In genomic region chr10:121475672-121476146, GRCm38 (mm10) we compare ENCODE assay signal across 8 mouse cellular contexts. TPM values are rescaled to one million over a fixed set of nuclear protein-coding genes. Genes with fewer than 3 reads are reported as not detected.
DNase-seq lines count a peak whose midpoint lies in the region; ATAC-seq lines count a peak whose summit lies in the region.

No protein-coding gene starts in this region.

- peak; percentile 59 for ATAC-seq in heart, embryonic 11.5 days (replicated peaks; ENCODE audit: insufficient number of reproducible peaks, low FRiP score, low TSS enrichment)
- ATAC-seq in kidney, embryonic 14.5 days (ENCODE audit: low FRiP score, low TSS enrichment) = no peak; the same call in 1 of the 2 replicates

- H3K4me1 ChIP-seq in heart, embryonic 11.5 days (ENCODE audit: control insufficient read depth, insufficient read depth, low read length) = peaks cover 42% of the 10 kb centered on the region
- peaks cover 25% of the 10 kb centered on the region for H3K4me1 ChIP-seq in kidney, embryonic 14.5 days (ENCODE audit: control insufficient read depth, insufficient read depth, low read length)

- H3K27me3 ChIP-seq in heart, embryonic 11.5 days (ENCODE audit: control insufficient read depth, insufficient read depth, low read length) = no peaks in the 10 kb centered on the region
- no peaks in the 10 kb centered on the region for H3K27me3 ChIP-seq in kidney, embryonic 14.5 days (ENCODE audit: control insufficient read depth, insufficient read depth, low read length)

- peak overlapping the region; percentile 85 for H3K27ac ChIP-seq in heart, embryonic 11.5 days (ENCODE audit: low read depth, low read length)
- H3K27ac ChIP-seq in kidney, embryonic 14.5 days (ENCODE audit: low read depth, low read length) = peak overlapping the region; percentile 57; the same call in 1 of the 2 replicates

- WGBS in heart, embryonic 11.5 days (ENCODE audit: insufficient replicate concordance) = under 1% methylated on average over 45 of the region's 45 CpGs
- under 1% methylated on average over 42 of the region's 45 CpGs for WGBS in kidney, embryonic 14.5 days

- H3K9ac ChIP-seq in heart, embryonic 11.5 days (ENCODE audit: low read depth, low read length) = peak overlapping the region; percentile 96
- H3K9ac ChIP-seq in kidney, embryonic 14.5 days (ENCODE audit: low read depth, low read length) = peak overlapping the region; percentile 75

- H3K4me3 ChIP-seq in heart, embryonic 11.5 days (ENCODE audit: low read depth, low read length) = peak overlapping the region; percentile 81
- peak overlapping the region; percentile 58 for H3K4me3 ChIP-seq in kidney, embryonic 14.5 days (ENCODE audit: low read length)

- H3K36me3 ChIP-seq in heart, embryonic 11.5 days (ENCODE audit: control insufficient read depth, insufficient read depth, low read length) = no peaks in the 10 kb centered on the region
- no peaks in the 10 kb centered on the region for H3K36me3 ChIP-seq in kidney, embryonic 14.5 days (ENCODE audit: control insufficient read depth, insufficient read depth, low read length)

- peak; percentile 34 for DNase-seq in right cerebral cortex, postnatal 14 days
- DNase-seq in right cerebral cortex, postnatal 36 days (ENCODE audit: low spot score in 2 of 2) = no peak
- DNase-seq in embryo, embryonic 11.5 days (ENCODE audit: low read depth, low spot score) = peak; percentile 54
- peak; percentile 75 for DNase-seq in lung, postnatal 14 days
- DNase-seq in right cerebral cortex, postnatal 4 days = peak; percentile 46
- no peak for DNase-seq in B cell, adult 2 months

- peak overlapping the region; percentile 69 for H3K4me2 ChIP-seq in heart, embryonic 11.5 days
- H3K4me2 ChIP-seq in kidney, embryonic 14.5 days (replicated peaks; ENCODE audit: low read depth, low read length) = peak overlapping the region; percentile 60

- no peaks in the 10 kb centered on the region for H3K9me3 ChIP-seq in heart, embryonic 11.5 days (replicated peaks; ENCODE audit: control insufficient read depth, low read length)
- H3K9me3 ChIP-seq in kidney, embryonic 14.5 days (ENCODE audit: control insufficient read depth, low read length) = no peaks in the 10 kb centered on the region

RNA-seq across cellular contexts. Expression of gene Rassf3, which starts 0.4 kb away (rescaled TPM):
- polyA plus RNA-seq in heart, embryonic 11.5 days (2014; fragmentation: Nextera tagmentation; extraction: Ambion mirVana) = 18.3 and 23.9 TPM in 2 replicates
- polyA plus RNA-seq in kidney, embryonic 14.5 days (2014; fragmentation: Nextera tagmentation; extraction: Ambion mirVana) = 8.9 and 13.5 TPM in 2 replicates

Comparison
In these comparisons a context has a peak if more than half of its experiments do, and no peak if none do; other contexts are left out.
1. DNase-seq: peak in right cerebral cortex, postnatal 14 days (single experiment), embryo, embryonic 11.5 days (single experiment), lung, postnatal 14 days (single experiment) and right cerebral cortex, postnatal 4 days (single experiment); none in right cerebral cortex, postnatal 36 days (0 of 2) and B cell, adult 2 months (0 of 2).